Mouse (Mus musculus): ENCODE data around the gene Zzef1.

Gene Zzef1

GRCm38 (mm10) chr11:72806556-72806955 is 10.5 kb downstream of the Zzef1 start:
- peak in 1 of 2 experiments; percentile 12 for DNase-seq (ENCODE audit: low spot score in 2 of 2)

GRCm38 (mm10) chr11:72807992-72808391 is 12.0 kb downstream of the Zzef1 start:
- no peak for DNase-seq (ENCODE audit: low spot score in 2 of 2)

GRCm38 (mm10) chr11:72813687-72814086 is 17.7 kb downstream of the Zzef1 start:
- peak; percentile 16 to 32 for DNase-seq (ENCODE audit: low spot score in 2 of 2)

- DNase-seq (ENCODE audit: low spot score in 2 of 2), result no peak
These were observed 18.2 kb downstream of the Zzef1 start for GRCm38 (mm10) chr11:72814188-72814587.

DNA sequence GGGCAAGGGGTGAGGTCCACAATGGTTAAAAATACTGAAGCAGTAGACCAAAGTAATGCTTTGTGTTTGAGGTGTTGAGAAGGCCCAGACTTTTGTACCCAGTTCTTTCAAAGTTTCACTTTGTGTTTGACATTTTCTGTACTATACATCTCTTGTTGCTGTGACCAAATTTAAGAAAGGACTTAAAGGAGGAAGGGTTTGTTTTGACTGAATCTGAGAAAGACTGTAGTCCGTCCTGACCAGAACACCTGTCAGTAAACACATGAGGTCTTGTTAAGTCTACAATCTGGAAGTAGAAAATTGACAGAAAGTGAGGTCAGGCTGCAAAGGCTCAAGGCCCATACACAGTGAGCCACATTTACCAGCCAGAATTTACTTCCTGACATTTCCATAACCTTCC is 20.8 kb downstream of the Zzef1 start:
- no peak for DNase-seq (ENCODE audit: low spot score in 2 of 2)

DNA sequence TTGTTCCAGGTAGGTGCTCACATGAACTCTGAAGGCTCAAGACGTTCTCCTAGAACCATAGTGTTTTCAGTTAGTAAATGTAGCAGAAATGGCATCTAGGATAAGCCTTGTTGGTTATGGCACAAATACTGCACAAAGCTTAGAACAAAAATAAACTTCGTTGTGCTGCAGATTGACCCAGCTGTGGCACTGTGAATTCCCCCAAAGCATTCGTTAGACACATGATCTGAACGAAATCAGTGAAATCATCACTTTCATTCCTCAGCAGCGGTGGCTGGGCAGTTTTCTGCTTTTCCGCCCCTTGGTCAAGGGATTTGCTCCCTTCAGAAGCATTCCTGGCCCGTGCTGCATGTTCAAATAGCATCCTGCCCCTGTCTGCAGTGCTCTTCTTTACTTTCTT is 22.0 kb downstream of the Zzef1 start:
- no peak for DNase-seq (ENCODE audit: low spot score in 2 of 2)

GRCm38 (mm10) chr11:72821041-72821440 is 25.0 kb downstream of the Zzef1 start:
- DNase-seq (ENCODE audit: low spot score in 2 of 2), result no peak

GRCm38 (mm10) chr11:72829869-72830268 is 33.8 kb downstream of the Zzef1 start:
- DNase-seq (ENCODE audit: low spot score in 2 of 2), result no peak

DNA sequence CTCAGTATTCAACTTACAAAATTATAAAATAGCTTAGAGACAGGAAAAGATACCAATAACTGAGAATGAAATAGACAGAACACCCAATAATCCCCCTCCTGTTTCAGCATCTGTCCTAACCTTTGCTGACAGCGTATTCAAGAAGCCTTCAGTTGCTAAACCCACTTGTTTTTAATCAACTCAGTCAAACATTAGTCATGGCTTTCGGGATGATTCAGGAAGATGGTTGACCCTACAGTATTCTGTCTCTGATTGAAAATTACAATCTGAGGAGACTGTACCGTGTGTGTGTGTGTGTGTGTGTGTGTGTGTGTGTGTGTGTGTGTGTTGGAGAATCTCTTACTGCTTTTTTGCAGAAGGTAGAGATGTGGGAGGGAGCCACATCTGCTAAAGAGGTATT is 46.7 kb downstream of the Zzef1 start:
- no peak for DNase-seq (ENCODE audit: low spot score in 2 of 2)

GRCm38 (mm10) chr11:72843576-72843975 is 47.5 kb downstream of the Zzef1 start:
- DNase-seq (ENCODE audit: low spot score in 2 of 2), result no peak

DNA sequence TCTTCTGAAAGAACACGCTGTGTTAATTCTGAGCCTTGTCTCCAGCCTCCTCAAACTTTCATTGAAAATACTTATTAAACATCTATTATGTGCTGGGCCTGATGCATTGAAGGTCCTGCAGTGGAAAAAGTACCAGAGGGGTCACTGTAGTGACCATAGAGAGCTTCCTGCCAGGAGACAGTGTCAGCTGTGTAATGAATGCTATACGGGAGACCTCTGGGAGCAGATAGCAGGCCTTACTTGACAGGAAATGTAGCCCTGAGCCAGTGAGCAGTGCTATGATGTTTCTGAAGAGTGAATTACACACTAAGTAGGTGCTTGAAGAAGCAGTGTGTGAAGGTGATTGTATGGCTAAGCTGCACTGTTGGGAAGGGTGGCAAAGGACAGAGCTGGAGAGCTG is 49.5 kb downstream of the Zzef1 start:
- DNase-seq (ENCODE audit: low spot score in 2 of 2), result no peak

DNA sequence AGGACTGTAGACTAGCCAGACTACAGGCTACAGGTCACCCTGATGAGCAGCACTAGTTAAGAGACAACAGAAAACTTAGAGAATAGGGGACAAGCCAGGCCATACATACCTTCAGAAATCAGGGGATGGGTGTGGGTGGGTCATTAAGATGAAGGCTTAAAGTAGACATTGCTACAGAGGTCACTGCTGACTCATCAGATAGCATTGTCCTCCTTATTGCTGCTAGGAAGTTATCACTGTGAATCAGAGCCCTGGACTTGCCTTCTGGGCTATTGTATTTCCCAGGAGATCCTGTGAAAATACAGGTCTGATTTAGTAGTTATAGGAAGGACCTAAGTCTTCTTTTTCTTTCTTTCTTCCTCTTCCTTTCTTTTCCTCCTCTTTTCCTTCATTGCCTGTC is 50.7 kb downstream of the Zzef1 start:
- no peak for DNase-seq (ENCODE audit: low spot score in 2 of 2)

- DNase-seq (ENCODE audit: low spot score in 2 of 2), result no peak
These were observed 52.0 kb downstream of the Zzef1 start for GRCm38 (mm10) chr11:72847831-72848628.

- DNase-seq (ENCODE audit: low spot score in 2 of 2), result no peak
These were observed 54.5 kb downstream of the Zzef1 start for GRCm38 (mm10) chr11:72850419-72851131.

DNA sequence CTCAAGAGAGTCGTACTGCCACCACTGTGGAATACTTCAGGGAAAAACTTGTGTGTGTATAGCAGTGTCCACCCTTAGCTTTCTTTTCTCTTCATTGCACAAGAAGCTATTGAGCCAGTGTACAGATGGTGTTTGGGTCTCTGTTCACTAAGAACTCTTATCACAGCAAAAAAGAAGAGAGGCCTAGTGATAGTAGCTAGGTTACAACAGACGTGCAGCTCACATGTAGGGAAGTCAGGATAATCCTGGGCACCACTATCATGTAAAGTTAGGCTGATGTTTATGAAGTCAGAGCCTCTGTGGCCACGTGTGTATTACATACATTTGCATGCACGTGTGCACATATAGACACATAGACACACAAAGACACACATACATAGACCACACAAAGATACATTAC is 55.2 kb downstream of the Zzef1 start:
- DNase-seq (ENCODE audit: low spot score in 2 of 2), result no peak

GRCm38 (mm10) chr11:72852122-72852521 is 56.1 kb downstream of the Zzef1 start:
- DNase-seq (ENCODE audit: low spot score in 2 of 2), result peak; percentile 14 to 18

GRCm38 (mm10) chr11:72853086-72853485 is 57.1 kb downstream of the Zzef1 start:
- peak; percentile 21 to 50 for DNase-seq (ENCODE audit: low spot score in 2 of 2)

- DNase-seq (ENCODE audit: low spot score in 2 of 2), result no peak
These were observed 58.2 kb downstream of the Zzef1 start for GRCm38 (mm10) chr11:72854251-72854650.

- DNase-seq (ENCODE audit: low spot score in 2 of 2), result no peak
These were observed 60.7 kb downstream of the Zzef1 start for GRCm38 (mm10) chr11:72856764-72857163.

DNA sequence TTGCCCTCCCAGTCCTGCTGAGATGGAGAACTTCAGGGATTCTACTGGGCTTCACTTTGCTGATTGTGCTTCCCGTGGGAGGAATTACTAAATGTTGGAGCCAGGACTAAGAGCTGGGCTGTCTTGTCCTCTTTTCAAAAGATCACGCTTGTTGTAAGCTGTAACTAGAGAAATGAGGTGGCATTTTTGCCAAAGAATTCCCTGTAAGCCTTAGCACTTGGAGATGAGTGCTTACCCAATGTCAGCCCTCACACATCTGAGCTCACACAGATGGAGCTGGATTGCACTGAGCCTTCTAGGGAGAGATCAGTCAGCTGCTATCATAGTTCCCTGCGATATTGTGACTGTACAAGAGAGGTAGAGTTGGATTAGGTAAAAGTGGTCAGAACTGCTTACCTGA is 65.2 kb downstream of the Zzef1 start:
- DNase-seq (ENCODE audit: low spot score in 2 of 2), result peak in 1 of 2 experiments; percentile 20

DNA sequence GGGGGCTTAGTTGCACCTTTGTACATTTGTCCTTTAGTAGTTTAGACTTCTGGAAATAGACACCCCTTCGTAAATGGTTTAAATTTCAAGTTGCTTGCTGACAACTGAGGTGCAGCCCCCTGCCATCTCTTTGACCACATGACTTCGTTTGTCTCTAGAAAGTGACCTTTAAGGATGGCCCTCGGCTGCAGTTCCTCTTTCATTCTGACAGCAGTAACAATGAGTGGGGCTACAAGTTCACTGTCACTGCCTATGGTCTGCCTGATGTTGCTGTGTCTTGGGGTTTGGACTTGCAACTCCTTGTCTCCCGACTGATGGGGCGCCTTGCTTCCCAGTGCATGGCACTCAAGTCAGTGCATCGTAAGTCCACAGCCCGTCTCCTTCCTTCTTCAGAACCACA is 70.4 kb downstream of the Zzef1 start:
- DNase-seq (ENCODE audit: low spot score in 2 of 2), result no peak

DNA sequence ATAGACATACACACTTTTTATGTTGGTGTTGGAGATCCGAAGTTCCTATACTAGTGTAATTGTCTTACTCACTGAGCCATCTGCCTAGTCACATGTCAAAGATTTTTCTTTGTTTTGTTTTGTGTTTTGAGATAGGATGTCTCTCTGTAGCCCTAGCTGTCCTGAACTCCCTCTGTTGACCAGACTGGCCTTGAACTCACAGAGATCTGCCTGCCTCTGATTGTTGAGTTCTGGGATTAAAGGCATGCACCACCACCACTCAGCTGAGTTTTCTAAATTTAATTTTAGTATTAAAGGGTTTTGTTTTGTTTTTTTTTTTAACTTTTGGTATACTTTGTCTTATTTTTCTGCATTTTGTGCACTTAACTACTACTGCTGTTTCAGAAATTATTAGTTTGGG is 76.0 kb downstream of the Zzef1 start:
- no peak for DNase-seq (ENCODE audit: low spot score in 2 of 2)

- no peak for DNase-seq (ENCODE audit: low spot score in 2 of 2)
These were observed 96.6 kb downstream of the Zzef1 start for GRCm38 (mm10) chr11:72892623-72893022.
